Mouse (Mus musculus) kidney, adult 11 months (tissue): ENCODE data around the gene Pkn1.

Experiments
- DNase-seq: peaks from one replicate; pipeline ENCODE4 v3.0.0; 2022

Pkn1 gene

GRCm38 (mm10) chr8:83698661-83699453, at the start of gene Pkn1:
Gene Pkn1 (minus strand): TSS chr8:83699179.
- DNase-seq = peak; percentile 77

- peak; percentile 26 for DNase-seq
Observed at GRCm38 (mm10) chr8:83748708-83749107, 49.7 kb upstream of the Pkn1 start.

- DNase-seq = peak; percentile 70
Observed at GRCm38 (mm10) chr8:83747661-83748346, 48.8 kb upstream of the Pkn1 start.

- DNase-seq = peak; percentile 50
Observed at GRCm38 (mm10) chr8:83744070-83744469, 45.1 kb upstream of the Pkn1 start.

- no peak for DNase-seq
Observed at GRCm38 (mm10) chr8:83742968-83743367, 44.0 kb upstream of the Pkn1 start.

GRCm38 (mm10) chr8:83741849-83742655, 43.1 kb upstream of the Pkn1 start:
- no peak for DNase-seq

GRCm38 (mm10) chr8:83740976-83741741, 42.2 kb upstream of the Pkn1 start, which contains the start of gene Adgre5:
Gene Adgre5 (minus strand): TSS chr8:83741326.
- peak; percentile 66 for DNase-seq

GRCm38 (mm10) chr8:83740586-83740975, 41.6 kb upstream of the Pkn1 start:
- DNase-seq = no peak

GRCm38 (mm10) chr8:83739711-83740468, 40.9 kb upstream of the Pkn1 start:
- DNase-seq = no peak

- DNase-seq = no peak
Observed at GRCm38 (mm10) chr8:83738949-83739710, 40.2 kb upstream of the Pkn1 start.

- peak; percentile 56 for DNase-seq
Observed at GRCm38 (mm10) chr8:83737852-83738562, 39.0 kb upstream of the Pkn1 start.

- no peak for DNase-seq
Observed at GRCm38 (mm10) chr8:83737346-83737745, 38.4 kb upstream of the Pkn1 start.

GRCm38 (mm10) chr8:83736681-83737080, 37.7 kb upstream of the Pkn1 start:
- DNase-seq = no peak

- DNase-seq = no peak
Observed at GRCm38 (mm10) chr8:83732919-83733318, 33.9 kb upstream of the Pkn1 start.

- no peak for DNase-seq
Observed at GRCm38 (mm10) chr8:83731906-83732305, 32.9 kb upstream of the Pkn1 start.

GRCm38 (mm10) chr8:83729009-83729807, 30.2 kb upstream of the Pkn1 start:
- DNase-seq = no peak

GRCm38 (mm10) chr8:83725521-83726102, 26.6 kb upstream of the Pkn1 start:
- DNase-seq = no peak

- peak; percentile 76 for DNase-seq
Observed at GRCm38 (mm10) chr8:83724697-83725482, 25.9 kb upstream of the Pkn1 start.
